ENCODE assay signal across 10 mouse cellular contexts in genomic region chr2:155515941-155516340, GRCm38 (mm10). TPM values are rescaled to one million over a fixed set of nuclear protein-coding genes. Genes with fewer than 3 reads are reported as not detected.
DNase-seq lines count a peak whose midpoint lies in the region; ATAC-seq lines count a peak whose summit lies in the region.
"Had no signal": no experiment of that assay in that cellular context is flagged by ENCODE, and none has a peak within 500 bp of the region (broad histone marks: within the 10 kb centered on the region; RNA-seq: fewer than 3 reads in every experiment).

No protein-coding gene starts in this region.

- peak; percentile 73 for DNase-seq in kidney, adult 18-20 months
- DNase-seq in Muller cell, postnatal 12 days (ENCODE audit: inconsistent ontology term), result peak; percentile 60
- peak; percentile 89 to 91 for DNase-seq in cerebellum, postnatal 10 days
- DNase-seq in heart, postnatal 10 days, result peak; percentile 81 to 88
- DNase-seq in left cerebral cortex, postnatal 14 days (ENCODE audit: low spot score in 2 of 2), result peak; percentile 74 to 76
- peak; percentile 48 for DNase-seq in ovary, postnatal 36 days (ENCODE audit: low spot score)
- DNase-seq in urinary bladder, postnatal 36 days (ENCODE audit: low spot score in 2 of 2), result peak; percentile 61 to 64
- DNase-seq: liver, embryonic 13.5 days had no signal

- H3K4me2 ChIP-seq in kidney, embryonic 15.5 days, result no peak overlapping the region

- no peaks in the 10 kb centered on the region for H3K36me3 ChIP-seq in kidney, embryonic 15.5 days
- H3K36me3 ChIP-seq: liver, embryonic 13.5 days had no signal

- peaks cover 21% of the 10 kb centered on the region for H3K27me3 ChIP-seq in kidney, embryonic 15.5 days

- H3K4me3 ChIP-seq in kidney, embryonic 15.5 days (replicated peaks), result no peak overlapping the region
- H3K4me3 ChIP-seq: liver, embryonic 13.5 days had no signal

- intact Hi-C loops in heart, postnatal 10 days (cut with DNase I), result loop anchor here (1.0 to 5.0 kb wide), 3 partner anchors 68 to 251 kb away; no protein-coding TSS in a partner anchor
- intact Hi-C loops in left cerebral cortex, postnatal 14 days (cut with DNase I), result loop anchor here (2.0 to 5.0 kb wide), 4 partner anchors 69 to 251 kb away; no protein-coding TSS in a partner anchor

- 0% methylated on average over 1 of the region's 1 CpGs for WGBS in kidney, embryonic 15.5 days

- no peaks in the 10 kb centered on the region for H3K9me3 ChIP-seq in kidney, embryonic 15.5 days (replicated peaks)
- H3K9me3 ChIP-seq: liver, embryonic 13.5 days had no signal

- H3K9ac ChIP-seq in kidney, embryonic 15.5 days, result no peak overlapping the region
- H3K9ac ChIP-seq: liver, embryonic 13.5 days had no signal

- no peak overlapping the region for H3K27ac ChIP-seq in kidney, embryonic 15.5 days
- H3K27ac ChIP-seq: liver, embryonic 13.5 days had no signal

- ATAC-seq in kidney, embryonic 15.5 days (replicated peaks; ENCODE audit: low FRiP score), result no peak

- peaks cover 22% of the 10 kb centered on the region for H3K4me1 ChIP-seq in kidney, embryonic 15.5 days

RNA-seq across cellular contexts. Expression of gene Acss2, which starts 1.8 kb away (rescaled TPM):
- polyA plus RNA-seq in kidney, embryonic 15.5 days (2015; fragmentation: Nextera tagmentation; extraction: Ambion mirVana), result 12.5 and 13.0 TPM in 2 replicates
- 10 to 100 TPM; 26.8 to 27.8 TPM for total RNA-seq in heart, postnatal 10 days (2021)
- 10 to 100 TPM; 46.6 to 52.7 TPM for total RNA-seq in left cerebral cortex, postnatal 14 days (2021)

RNA-seq across cellular contexts. Expression of gene Ggt7, which starts 2.1 kb away (rescaled TPM):
- polyA plus RNA-seq in kidney, embryonic 15.5 days (2015; fragmentation: Nextera tagmentation; extraction: Ambion mirVana), result 3.2 and 4.5 TPM in 2 replicates
- 1 to 10 TPM in 1 of 2 experiments, under 1 TPM in 1; 0.98 to 1.8 TPM for total RNA-seq in heart, postnatal 10 days (2021)
- total RNA-seq in left cerebral cortex, postnatal 14 days (2021), result 100 to 1,000 TPM; 112 to 120 TPM
- total RNA-seq: common myeloid progenitor, adult 5-6 weeks had no signal

RNA-seq across cellular contexts. Expression of gene Ncoa6, which starts 42.2 kb away (rescaled TPM):
- polyA plus RNA-seq in kidney, embryonic 15.5 days (2015; fragmentation: Nextera tagmentation; extraction: Ambion mirVana), result 18.0 and 19.3 TPM in 2 replicates
- total RNA-seq in heart, postnatal 10 days (2021), result 10 to 100 TPM; 40.5 to 40.7 TPM
- total RNA-seq in left cerebral cortex, postnatal 14 days (2021), result 10 to 100 TPM; 60.9 to 63.8 TPM

Comparison
In these comparisons a context has a peak if more than half of its experiments do, and no peak if none do; other contexts are left out.
1. RNA of gene Ggt7, which starts 2.1 kb away (total RNA-seq): 112 to 120 TPM in left cerebral cortex, postnatal 14 days; 0.98 to 1.8 TPM in heart, postnatal 10 days; every median in the first group is over 10 times any median in the second.
2. Peak in every context shown above with its lines, with median percentiles within 50 percentile points of each other: DNase-seq.